Mouse (Mus musculus) embryonic facial prominence, embryonic 15.5 days (tissue): ENCODE data around the gene Cacng1. TPM values are rescaled to one million over a fixed set of nuclear protein-coding genes. Genes with fewer than 3 reads are reported as not detected.

Source experiments
- ATAC-seq: fragments of 200-750 bp; cut with Nextera tagmentation; 2 replicates; pipeline ENCODE4 v1.8.0; 2017; ENCODE audit warnings: low read depth, moderate TSS enrichment; ENCODE audit not compliant: insufficient number of reproducible peaks, low FRiP score, low TSS enrichment
- H3K27ac ChIP-seq: fragments of 300-500 bp; sonication (generic); replicated peaks from 2 replicates; pipeline ENCODE4 v1.5.1; 2015; ENCODE audit warnings: mild to moderate bottlenecking, inconsistent platforms
- H3K27me3 ChIP-seq: fragments of 300-500 bp; sonication (generic); 2 replicates; pipeline ENCODE4 v1.6.1; 2015; ENCODE audit warnings: inconsistent platforms
- H3K36me3 ChIP-seq: fragments of 300-500 bp; sonication (generic); 2 replicates; pipeline ENCODE4 v1.6.1; 2015; ENCODE audit warnings: mild to moderate bottlenecking, inconsistent platforms
- H3K4me1 ChIP-seq: fragments of 300-500 bp; sonication (generic); 2 replicates; pipeline ENCODE4 v1.6.1; 2015; ENCODE audit warnings: inconsistent platforms
- H3K4me2 ChIP-seq: fragments of 300-500 bp; sonication (generic); replicated peaks from 2 replicates; pipeline ENCODE4 v1.6.1; 2015; ENCODE audit warnings: mild to moderate bottlenecking, inconsistent platforms
- H3K4me3 ChIP-seq: fragments of 300-500 bp; sonication (generic); replicated peaks from 2 replicates; pipeline ENCODE4 v1.5.1; 2015; ENCODE audit warnings: mild to moderate bottlenecking, inconsistent platforms
- H3K9ac ChIP-seq: fragments of 300-500 bp; sonication (generic); 2 replicates; pipeline ENCODE4 v1.6.1; 2015; ENCODE audit warnings: inconsistent platforms
- H3K9me3 ChIP-seq: fragments of 300-500 bp; sonication (generic); replicated peaks from 2 replicates; pipeline ENCODE4 v1.6.1; 2016; ENCODE audit warnings: inconsistent platforms
- WGBS: fragments of 180-500 bp; shearing (Covaris S2); methylation state at CpG from one replicate; pipeline ENCODE4 v1.1.7; 2015; 5-methylcytosine and 5-hydroxymethylcytosine counted together
- polyA plus RNA-seq: library from polyadenylated mRNA; unstranded; fragments of >200 nt; fragmentation: Nextera tagmentation; extraction: Ambion mirVana; gene quantifications from 2 replicates; pipeline ENCODE4 v1.2.1, GENCODE M21; 2015

Gene Cacng1
- polyA plus RNA-seq, 1 experiment from 2014 or later, result 13.4 TPM

GRCm38 (mm10) chr11:107734133-107734532 is 17.8 kb upstream of the Cacng1 start:
- WGBS, result 74% methylated on average over 7 of the region's 7 CpGs
- H3K4me2 ChIP-seq, result no peak overlapping the region
- no peak for ATAC-seq
- H3K4me1 ChIP-seq, result no peaks in the 10 kb centered on the region
- peaks cover 8% of the 10 kb centered on the region; the same call in 1 of the 2 replicates for H3K36me3 ChIP-seq
- no peaks in the 10 kb centered on the region for H3K27me3 ChIP-seq
- no peaks in the 10 kb centered on the region for H3K9me3 ChIP-seq
- H3K27ac ChIP-seq, result no peak overlapping the region
- no peak overlapping the region for H3K9ac ChIP-seq
- no peak overlapping the region for H3K4me3 ChIP-seq

- H3K4me1 ChIP-seq, result no peaks in the 10 kb centered on the region
- H3K36me3 ChIP-seq, result peaks cover 8% of the 10 kb centered on the region; the same call in 1 of the 2 replicates
- no peak for ATAC-seq
- H3K27me3 ChIP-seq, result no peaks in the 10 kb centered on the region
- no peak overlapping the region for H3K9ac ChIP-seq
- WGBS, result 68% methylated on average over 5 of the region's 5 CpGs
- H3K4me3 ChIP-seq, result no peak overlapping the region
- H3K27ac ChIP-seq, result no peak overlapping the region
- no peak overlapping the region for H3K4me2 ChIP-seq
- H3K9me3 ChIP-seq, result no peaks in the 10 kb centered on the region
These were observed 15.2 kb upstream of the Cacng1 start for GRCm38 (mm10) chr11:107731498-107731897.

- Histone ChIP-seq H3K9me3 (no peaks in the 10 kb centered on the region), H3K4me2 (no peak overlapping the region), H3K9ac (no peak overlapping the region), H3K27me3 (no peaks in the 10 kb centered on the region), H3K27ac (no peak overlapping the region), H3K4me1 (no peaks in the 10 kb centered on the region), H3K4me3 (no peak overlapping the region), H3K36me3 (peaks cover 8% of the 10 kb centered on the region; the same call in 1 of the 2 replicates)
- no peak for ATAC-seq
- WGBS, result 77% methylated on average over 4 of the region's 4 CpGs
These were observed 14.6 kb upstream of the Cacng1 start for GRCm38 (mm10) chr11:107730940-107731339.

GRCm38 (mm10) chr11:107729141-107729540 is 12.8 kb upstream of the Cacng1 start:
- Histone ChIP-seq H3K27me3 (no peaks in the 10 kb centered on the region), H3K4me3 (no peak overlapping the region), H3K36me3 (0 out of 2 replicates have a peak, but pooled peaks cover 3% of the 10 kb centered on the region), H3K9ac (no peak overlapping the region), H3K9me3 (no peaks in the 10 kb centered on the region), H3K4me1 (no peaks in the 10 kb centered on the region), H3K4me2 (no peak overlapping the region), H3K27ac (no peak overlapping the region)
- WGBS, result 83% methylated on average over 7 of the region's 7 CpGs
- ATAC-seq, result no peak

- H3K9ac ChIP-seq, result no peak overlapping the region
- no peaks in the 10 kb centered on the region for H3K27me3 ChIP-seq
- ATAC-seq, result no peak
- no peak overlapping the region for H3K4me2 ChIP-seq
- H3K27ac ChIP-seq, result no peak overlapping the region
- H3K4me1 ChIP-seq, result no peaks in the 10 kb centered on the region
- 58% methylated on average over 13 of the region's 13 CpGs for WGBS
- no peak overlapping the region for H3K4me3 ChIP-seq
- H3K9me3 ChIP-seq, result no peaks in the 10 kb centered on the region
- no peaks in the 10 kb centered on the region for H3K36me3 ChIP-seq
These were observed 11.9 kb upstream of the Cacng1 start for GRCm38 (mm10) chr11:107728073-107728863.

- H3K4me3 ChIP-seq, result no peak overlapping the region
- 87% methylated on average over 8 of the region's 8 CpGs for WGBS
- no peak overlapping the region for H3K27ac ChIP-seq
- H3K9me3 ChIP-seq, result no peaks in the 10 kb centered on the region
- H3K36me3 ChIP-seq, result no peaks in the 10 kb centered on the region
- H3K9ac ChIP-seq, result no peak overlapping the region
- H3K4me2 ChIP-seq, result no peak overlapping the region
- ATAC-seq, result no peak
- no peaks in the 10 kb centered on the region for H3K4me1 ChIP-seq
- no peaks in the 10 kb centered on the region for H3K27me3 ChIP-seq
These were observed 8.3 kb upstream of the Cacng1 start for GRCm38 (mm10) chr11:107724603-107725002.

- ATAC-seq, result no peak
- Histone ChIP-seq H3K4me2 (no peak overlapping the region), H3K4me1 (no peaks in the 10 kb centered on the region), H3K4me3 (no peak overlapping the region), H3K9ac (no peak overlapping the region), H3K9me3 (no peaks in the 10 kb centered on the region), H3K27ac (no peak overlapping the region), H3K36me3 (no peaks in the 10 kb centered on the region), H3K27me3 (no peaks in the 10 kb centered on the region)
- WGBS, result 76% methylated on average over 7 of the region's 7 CpGs
These were observed 4.7 kb upstream of the Cacng1 start for GRCm38 (mm10) chr11:107721057-107721456.

- Histone ChIP-seq H3K27ac (no peak overlapping the region), H3K4me2 (no peak overlapping the region), H3K27me3 (no peaks in the 10 kb centered on the region), H3K9me3 (no peaks in the 10 kb centered on the region), H3K4me1 (no peaks in the 10 kb centered on the region), H3K36me3 (no peaks in the 10 kb centered on the region), H3K9ac (no peak overlapping the region), H3K4me3 (no peak overlapping the region)
- WGBS, result 83% methylated on average over 9 of the region's 9 CpGs
- ATAC-seq, result no peak
These were observed 4.1 kb upstream of the Cacng1 start for GRCm38 (mm10) chr11:107720264-107721021.

- Histone ChIP-seq H3K36me3 (no peaks in the 10 kb centered on the region), H3K4me1 (peaks cover 7% of the 10 kb centered on the region; the same call in 1 of the 2 replicates), H3K27me3 (no peaks in the 10 kb centered on the region), H3K9ac (no peak overlapping the region), H3K27ac (no peak overlapping the region), H3K4me3 (no peak overlapping the region), H3K4me2 (no peak overlapping the region), H3K9me3 (no peaks in the 10 kb centered on the region)
- WGBS, result 70% methylated on average over 7 of the region's 7 CpGs
- ATAC-seq, result peak; percentile 60; the same call in 1 of the 2 replicates
These were observed 2.0 kb downstream of the Cacng1 start for GRCm38 (mm10) chr11:107714368-107714767.

- no peaks in the 10 kb centered on the region for H3K9me3 ChIP-seq
- 40% methylated on average over 3 of the region's 3 CpGs for WGBS
- no peak for ATAC-seq
These were observed 5.9 kb downstream of the Cacng1 start for GRCm38 (mm10) chr11:107710379-107710778.

GRCm38 (mm10) chr11:107707897-107708610 is 8.3 kb downstream of the Cacng1 start:
- H3K9ac ChIP-seq, result no peak overlapping the region
- no peaks in the 10 kb centered on the region for H3K9me3 ChIP-seq
- H3K4me3 ChIP-seq, result no peak overlapping the region
- no peak overlapping the region for H3K27ac ChIP-seq
- H3K36me3 ChIP-seq, result no peaks in the 10 kb centered on the region
- no peaks in the 10 kb centered on the region for H3K27me3 ChIP-seq
- H3K4me1 ChIP-seq, result peaks cover 16% of the 10 kb centered on the region
- no peak overlapping the region for H3K4me2 ChIP-seq
- 64% methylated on average over 20 of the region's 20 CpGs for WGBS
- ATAC-seq, result no peak

More at GRCm38 (mm10) chr11:107710379-107710778, 5.9 kb downstream of the Cacng1 start:
- Histone ChIP-seq H3K4me2 (no peak overlapping the region), H3K27me3 (no peaks in the 10 kb centered on the region), H3K4me1 (peaks cover 7% of the 10 kb centered on the region), H3K27ac (no peak overlapping the region), H3K9ac (no peak overlapping the region), H3K4me3 (no peak overlapping the region), H3K36me3 (no peaks in the 10 kb centered on the region)
